Mouse (Mus musculus): Measurements from ENCODE around the gene 1810010H24Rik.
"Not testable (repeated sequence)": the region's sequence is repeated elsewhere in the genome, so short reads cannot be mapped to it uniquely, and the experiment has no call there.

Gene 1810010H24Rik

DNA sequence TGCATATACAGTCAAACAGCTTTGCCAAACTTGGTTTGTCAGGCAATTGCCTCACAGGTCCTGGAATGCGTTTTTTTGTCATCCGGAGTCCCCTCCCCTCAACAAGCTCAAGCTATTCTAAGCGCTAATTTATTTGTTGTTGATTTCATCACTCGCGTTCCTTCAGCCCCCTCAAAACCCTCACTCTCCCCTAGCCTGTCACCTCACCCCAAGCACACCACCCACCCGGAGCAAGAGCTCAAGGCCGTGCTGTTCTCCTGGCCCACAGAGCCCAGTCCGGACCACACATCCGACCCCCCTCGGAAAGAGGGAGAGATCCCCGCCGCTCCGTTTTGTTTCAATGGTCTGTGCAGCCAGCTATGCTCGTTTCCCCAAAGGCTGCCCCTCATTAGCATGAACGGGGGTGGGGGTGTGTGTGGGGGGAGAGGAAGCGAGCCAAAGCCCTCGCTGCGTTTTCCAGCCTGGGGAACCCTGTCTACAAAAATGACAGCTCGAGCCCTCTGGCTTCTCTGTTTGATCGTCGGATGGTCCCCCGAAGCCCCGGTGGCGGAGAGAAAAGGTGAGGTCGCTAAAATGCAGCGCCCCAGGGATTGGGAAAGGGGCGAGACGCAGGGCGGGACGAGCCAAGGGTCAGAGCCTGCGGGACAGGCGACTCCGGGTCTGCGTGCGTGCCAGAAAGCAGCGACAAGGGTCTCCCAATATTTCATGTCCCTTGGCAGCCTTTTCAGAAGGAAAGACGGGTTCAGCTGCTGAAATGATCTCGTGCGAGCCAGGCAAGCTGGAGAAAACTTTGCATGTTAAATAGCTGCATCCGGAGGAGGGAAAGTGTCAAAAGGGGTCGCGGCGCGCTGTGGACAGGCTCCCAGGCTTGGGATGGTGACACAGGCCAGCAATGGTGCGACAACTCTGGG is at the start of gene 1810010H24Rik:
1810010H24Rik (plus strand) TSS at position 271 of the 911 bp plus-strand sequence.
- in situ Hi-C loops (cut with MboI; ENCODE audit: low sequenced_read_pairs), result no loop called here

DNA sequence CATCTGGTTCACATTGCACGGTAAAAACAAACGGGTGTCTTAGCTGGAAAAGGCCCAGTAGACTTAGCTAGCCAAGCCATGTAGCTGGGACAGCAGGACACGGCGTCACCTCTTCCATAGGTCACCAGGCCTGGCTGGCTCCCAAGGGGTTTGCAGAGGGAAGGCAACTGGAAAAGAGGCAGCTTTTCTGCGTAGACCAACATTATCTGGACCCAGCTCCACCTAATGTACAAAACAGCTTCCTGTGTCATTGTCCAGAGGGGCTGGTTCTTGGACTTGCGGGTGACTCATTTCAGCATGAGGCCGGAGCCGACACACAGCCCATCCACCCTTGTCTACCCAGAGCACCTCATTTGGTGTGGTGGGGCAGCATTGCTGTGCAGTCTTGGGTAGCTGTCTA is 49.3 kb upstream of the 1810010H24Rik start:
- in situ Hi-C loops (cut with MboI; ENCODE audit: low sequenced_read_pairs), result loop anchor here (10.0 kb wide), 1 partner anchor 131 kb away; no protein-coding TSS in a partner anchor

DNA sequence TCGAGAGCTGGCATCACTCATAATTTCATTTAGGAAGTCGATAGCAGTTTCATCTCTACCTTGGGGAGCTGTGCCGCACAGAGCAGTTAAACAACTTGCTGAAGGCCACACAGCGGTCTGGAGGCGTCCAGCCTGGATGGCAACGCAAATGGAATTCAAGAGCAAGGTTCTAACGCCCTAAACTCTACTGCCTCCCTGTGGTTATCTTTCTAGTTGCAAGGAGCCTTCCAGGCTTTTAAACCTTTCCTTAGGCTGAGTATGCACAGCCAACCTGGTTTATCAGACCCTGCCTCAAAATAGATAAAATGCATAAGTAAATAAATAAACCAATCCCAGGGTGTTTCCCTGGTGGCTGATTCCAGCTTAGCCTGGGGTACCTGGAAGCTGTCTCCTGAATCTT is 45.0 kb upstream of the 1810010H24Rik start:
- in situ Hi-C loops (cut with MboI; ENCODE audit: low sequenced_read_pairs), result no loop called here

DNA sequence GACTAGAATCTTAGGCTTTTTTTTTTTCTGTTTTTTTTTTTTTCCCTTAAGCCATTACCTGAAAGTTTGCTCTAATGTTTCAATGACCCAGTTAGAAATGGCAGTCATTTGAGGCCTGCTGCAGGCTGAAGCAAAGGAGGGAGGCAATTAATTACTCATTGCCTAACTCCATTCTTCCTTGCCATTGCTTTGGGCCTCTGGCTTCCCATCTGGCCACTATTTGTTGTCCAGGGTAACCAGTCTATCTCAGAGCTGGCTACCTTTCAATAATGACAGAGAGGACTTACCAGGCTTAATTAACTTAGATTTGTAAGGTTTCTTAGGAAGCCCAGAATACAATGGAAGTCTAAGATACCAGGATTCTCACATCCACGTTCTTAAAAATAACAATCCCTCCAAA is 43.7 kb upstream of the 1810010H24Rik start:
- in situ Hi-C loops (cut with MboI; ENCODE audit: low sequenced_read_pairs), result no loop called here

DNA sequence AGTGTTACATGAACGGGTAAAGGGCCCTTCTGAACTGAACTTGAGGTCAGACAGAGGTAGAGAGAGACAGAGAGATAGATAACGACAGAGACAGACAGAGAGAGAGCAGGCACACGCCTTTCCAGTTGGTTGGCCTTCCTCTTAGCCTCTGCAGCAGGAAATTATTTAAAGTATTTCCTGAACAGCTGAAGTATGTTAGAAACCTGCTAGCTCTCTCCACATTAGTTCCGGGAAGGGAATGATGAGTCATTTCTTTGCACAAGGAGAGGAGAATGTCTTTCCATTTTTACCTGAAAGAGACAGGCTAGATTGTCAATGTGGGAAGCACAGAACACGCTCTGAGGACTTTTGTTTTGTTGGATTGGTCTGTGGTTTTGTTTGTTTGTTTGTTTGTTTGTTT is 43.1 kb upstream of the 1810010H24Rik start:
- in situ Hi-C loops (cut with MboI; ENCODE audit: low sequenced_read_pairs), result no loop called here

DNA sequence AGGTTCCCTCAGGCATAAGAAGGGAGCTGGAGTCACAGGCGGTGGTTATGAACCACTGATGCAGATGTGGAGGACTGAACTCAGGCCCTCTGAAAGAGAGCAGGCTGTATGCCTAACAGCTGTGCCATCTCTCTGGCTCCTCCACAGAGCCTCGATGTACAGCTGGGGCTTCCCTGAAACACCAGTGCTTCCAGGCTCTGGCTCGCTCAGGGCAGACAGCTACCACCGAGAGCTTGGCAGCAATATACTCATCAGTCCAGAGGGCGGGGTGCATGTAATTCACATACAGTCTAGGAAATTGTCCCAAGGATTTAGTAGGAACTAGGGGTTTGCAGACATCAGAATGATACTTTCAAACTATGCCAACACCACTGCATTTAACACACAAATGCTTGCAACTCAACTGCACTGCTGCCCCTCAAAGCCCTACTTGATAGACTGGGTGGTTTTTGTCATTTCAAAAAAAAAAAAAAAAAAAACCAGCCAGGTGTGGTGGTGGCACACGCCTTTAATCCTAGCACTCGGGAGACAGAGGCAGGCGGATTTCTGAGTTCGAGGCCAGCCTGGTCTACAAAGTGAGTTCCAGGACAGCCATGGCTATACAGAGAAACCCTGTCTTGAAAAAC is 39.4 kb upstream of the 1810010H24Rik start:
- in situ Hi-C loops (cut with MboI; ENCODE audit: low sequenced_read_pairs), result not testable (repeated sequence)

DNA sequence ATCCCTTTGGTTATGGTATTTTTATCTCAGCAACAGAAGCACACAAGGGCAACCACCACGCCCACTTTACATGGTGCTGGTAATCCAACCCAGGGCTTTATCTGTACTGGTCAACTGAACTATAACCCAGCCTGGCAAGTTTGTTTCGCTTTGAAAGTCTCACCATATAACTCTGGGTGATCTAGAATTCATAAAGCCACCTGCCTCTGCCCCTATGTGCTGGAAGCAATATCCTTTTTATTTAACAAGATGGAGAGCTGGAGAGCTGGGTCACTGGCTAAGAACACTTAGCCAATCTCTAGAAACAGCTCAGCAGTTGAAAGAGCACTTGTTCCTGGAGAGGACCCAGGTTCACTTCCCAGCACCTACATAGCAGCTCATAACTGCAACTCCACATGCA is 38.1 kb upstream of the 1810010H24Rik start:
- in situ Hi-C loops (cut with MboI; ENCODE audit: low sequenced_read_pairs), result no loop called here

DNA sequence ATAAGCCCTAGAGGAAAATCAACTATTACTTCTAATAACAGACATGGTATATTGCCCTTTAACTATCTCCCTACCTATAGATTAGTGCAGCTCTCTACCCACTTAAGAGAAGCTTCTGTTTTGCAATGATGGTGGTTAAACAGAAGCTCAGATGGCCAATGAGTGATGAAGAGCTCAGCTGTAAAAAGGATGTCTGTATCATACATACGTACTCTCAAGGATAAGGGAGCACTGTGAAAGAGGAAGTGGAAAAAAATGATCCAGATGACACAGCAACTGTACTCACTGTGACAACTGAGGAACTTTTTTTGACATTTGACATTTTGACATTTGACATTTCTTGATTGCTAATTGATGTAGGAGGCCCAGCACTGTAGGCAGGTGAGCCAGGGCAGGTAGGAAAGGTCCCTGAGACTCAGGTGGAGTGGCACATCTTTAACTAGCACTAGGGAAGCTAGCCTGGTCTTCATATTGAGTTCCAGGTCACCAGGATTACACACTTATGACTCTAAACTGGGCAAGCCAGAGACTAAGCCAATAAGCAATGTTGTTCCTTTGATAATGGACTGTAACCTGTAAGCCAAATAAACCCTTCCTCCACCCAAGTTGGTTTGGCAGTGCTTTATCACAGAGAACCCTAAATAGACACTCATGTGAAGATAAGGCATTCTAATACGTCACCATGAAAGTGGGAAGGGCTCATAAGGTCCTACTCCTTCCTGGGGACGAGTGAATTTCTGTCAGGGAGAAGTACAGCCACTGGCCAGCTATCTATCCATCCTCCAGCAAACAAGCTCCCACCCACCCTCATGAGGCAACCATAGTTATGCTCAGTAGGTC is 31.0 kb upstream of the 1810010H24Rik start:
- in situ Hi-C loops (cut with MboI; ENCODE audit: low sequenced_read_pairs), result no loop called here

DNA sequence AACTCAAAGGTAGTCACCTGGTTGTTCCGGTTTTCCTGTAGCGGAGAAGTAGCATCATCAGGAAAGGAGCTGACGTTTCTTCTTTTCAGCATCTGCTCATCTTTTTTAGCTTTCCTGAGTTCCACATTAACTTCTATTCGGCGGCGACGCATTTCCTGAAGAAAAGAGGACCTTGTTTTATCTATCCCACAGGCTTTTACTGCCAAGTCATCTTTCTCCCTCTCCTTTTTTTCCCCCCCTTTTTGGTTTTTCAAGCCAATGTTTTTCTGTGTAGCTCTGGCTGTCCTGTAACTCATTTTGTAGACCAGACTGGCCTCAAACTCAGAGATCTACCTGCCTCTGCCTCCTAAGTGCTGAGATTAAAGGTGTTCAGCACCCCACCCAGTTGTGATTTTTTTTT is 29.0 kb upstream of the 1810010H24Rik start:
- in situ Hi-C loops (cut with MboI; ENCODE audit: low sequenced_read_pairs), result not testable (repeated sequence)

DNA sequence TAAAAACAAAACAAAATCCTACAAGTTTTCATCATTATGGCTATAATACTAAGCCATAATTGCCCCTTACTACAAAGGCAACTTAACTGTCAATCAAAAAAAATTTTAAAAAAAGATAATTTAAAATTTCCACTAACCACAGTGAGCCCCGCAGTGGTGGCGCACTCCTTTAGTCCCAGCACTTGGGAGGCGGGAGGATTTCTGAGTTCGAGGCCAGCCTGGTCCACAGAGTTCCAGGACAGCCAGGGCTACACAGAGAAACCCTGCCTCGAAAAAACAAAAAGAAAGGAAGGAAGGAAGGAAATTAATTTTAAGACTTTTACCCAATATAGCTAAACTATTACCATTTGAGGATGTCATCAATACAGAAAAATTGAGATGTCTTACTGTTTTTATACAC is 27.5 kb upstream of the 1810010H24Rik start:
- in situ Hi-C loops (cut with MboI; ENCODE audit: low sequenced_read_pairs), result no loop called here

DNA sequence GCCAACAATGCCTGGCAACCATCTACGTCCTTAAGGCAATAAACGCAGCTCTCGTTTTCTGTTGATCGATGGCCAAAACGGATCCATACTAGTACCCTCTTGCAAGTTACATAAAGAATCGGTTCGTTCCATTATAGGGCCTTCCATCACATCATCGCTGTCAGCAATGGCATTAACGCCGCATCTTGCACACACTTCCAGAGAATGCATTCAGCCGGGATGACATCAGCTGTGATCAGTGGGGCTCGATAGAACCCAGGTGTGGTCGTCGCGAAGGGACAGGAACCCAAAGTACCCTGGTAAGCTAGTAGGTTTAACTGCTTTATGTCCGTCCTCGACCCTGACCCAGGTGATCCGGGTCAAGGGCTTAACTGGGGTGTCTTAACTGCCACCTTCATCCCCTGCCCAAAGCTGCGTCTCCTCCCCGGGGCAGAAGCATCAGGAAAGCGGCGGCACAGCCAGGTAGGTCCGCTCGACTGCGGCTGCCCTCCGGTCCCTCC is 26.8 kb upstream of the 1810010H24Rik start:
- in situ Hi-C loops (cut with MboI; ENCODE audit: low sequenced_read_pairs), result no loop called here

DNA sequence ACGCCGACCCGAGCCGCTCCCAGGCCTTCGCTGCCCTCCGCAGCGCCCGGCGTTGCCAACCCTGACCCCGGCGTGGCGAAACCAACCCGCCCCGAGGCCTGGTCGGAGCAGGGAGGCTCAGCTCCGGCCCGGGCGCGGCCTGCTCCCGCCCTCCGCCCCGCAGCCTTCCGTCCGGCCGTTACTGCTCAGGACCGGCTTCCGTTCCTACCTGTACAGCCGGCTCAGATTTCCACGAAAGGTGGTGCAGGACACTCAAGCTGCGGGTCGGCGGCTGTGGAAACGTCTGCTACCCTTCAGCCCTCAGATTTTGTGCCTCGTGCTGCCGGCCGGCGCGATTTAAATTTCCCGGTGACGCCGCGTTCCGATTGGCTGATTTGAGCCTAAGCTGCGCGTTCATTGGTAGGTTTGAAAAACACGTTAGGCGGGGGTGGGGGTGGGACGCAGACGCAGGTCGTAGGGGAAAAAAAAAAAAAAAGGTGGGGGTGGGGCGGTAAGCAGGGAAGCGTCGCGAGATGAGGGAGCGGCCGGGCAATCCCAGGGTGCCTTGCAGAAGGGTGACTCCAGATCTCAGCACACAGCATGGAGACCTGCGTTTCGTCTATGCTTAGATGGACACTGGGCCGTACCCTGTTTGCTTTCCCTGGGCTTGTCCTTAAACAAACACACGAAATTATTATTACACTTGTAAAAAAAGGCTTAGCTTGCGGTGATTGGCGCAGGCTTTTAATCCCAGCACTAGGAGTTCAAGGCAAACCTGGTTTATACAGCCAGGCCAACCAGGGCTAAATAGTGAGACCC is 26.1 kb upstream of the 1810010H24Rik start, which contains the start of gene Kpna2:
Kpna2 (minus strand) TSS at position 391 of the 798 bp plus-strand sequence.
- in situ Hi-C loops (cut with MboI; ENCODE audit: low sequenced_read_pairs), result no loop called here

DNA sequence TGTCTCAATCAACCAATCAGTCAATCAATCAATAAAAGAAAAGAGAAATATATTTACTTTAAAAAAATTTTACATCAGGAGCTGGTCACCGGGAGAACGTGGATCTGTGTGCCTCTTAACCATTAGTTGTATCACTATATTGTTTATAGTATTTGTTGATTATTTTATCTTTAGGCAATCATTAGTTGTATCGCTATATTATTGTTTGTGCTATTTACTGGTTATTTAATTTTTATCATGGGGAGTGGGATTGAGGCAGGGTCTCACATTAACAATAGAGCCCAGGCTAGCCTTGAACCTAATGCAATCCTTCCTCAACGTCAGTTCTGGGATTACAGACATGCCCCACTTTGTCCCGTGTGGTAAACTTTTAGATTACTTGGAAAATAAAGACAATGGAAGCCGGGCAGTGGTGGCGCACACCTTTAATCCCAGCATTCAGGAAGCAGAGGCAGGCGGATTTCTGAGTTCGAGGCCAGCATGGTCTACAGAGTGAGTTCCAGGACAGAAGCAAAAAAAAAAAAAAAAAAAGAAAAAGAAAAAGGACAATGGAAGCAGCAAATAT is 25.4 kb upstream of the 1810010H24Rik start:
- in situ Hi-C loops (cut with MboI; ENCODE audit: low sequenced_read_pairs), result no loop called here

DNA sequence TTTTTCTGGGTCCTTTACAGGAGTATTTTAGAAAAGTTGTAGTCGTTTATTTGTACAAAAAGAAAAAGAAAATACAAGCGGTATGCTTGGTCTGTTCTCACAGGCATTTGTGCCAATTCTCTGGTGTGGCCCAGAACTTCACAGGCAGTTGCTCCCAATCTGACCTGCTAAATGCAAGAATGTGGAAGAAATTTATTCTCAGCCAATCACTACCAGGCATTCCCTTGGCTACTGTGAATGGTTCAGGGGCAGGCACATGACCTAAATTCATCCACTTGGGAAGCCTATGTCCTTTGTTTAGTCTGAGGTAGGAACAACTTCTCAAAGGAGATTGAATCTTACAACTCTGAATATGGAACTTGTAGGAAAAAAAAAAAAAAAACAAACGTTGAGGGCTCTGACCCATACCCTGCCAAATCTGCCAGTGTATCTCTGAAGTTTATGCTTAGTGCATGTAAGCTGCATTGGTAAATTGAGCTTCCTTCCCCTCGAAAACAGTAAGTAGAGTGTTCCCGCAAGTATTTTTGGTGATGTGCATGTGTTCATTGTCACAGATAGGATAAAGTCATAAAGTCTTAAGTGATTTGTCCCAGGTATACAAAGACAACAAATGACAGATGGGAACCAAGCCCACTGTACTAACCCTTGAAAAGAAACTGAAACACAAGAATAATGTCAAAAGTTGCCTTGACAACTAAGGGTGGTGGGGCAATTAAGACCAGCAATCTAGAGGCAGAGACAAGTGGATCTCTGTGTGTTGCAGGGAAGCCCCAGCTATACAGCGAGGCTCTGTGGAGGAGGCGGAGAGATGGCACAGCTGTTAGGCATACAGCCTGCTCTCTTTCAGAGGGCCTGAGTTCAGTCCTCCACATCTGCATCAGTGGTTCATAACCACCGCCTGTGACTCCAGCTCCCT is 23.5 kb upstream of the 1810010H24Rik start:
- in situ Hi-C loops (cut with MboI; ENCODE audit: low sequenced_read_pairs), result no loop called here

DNA sequence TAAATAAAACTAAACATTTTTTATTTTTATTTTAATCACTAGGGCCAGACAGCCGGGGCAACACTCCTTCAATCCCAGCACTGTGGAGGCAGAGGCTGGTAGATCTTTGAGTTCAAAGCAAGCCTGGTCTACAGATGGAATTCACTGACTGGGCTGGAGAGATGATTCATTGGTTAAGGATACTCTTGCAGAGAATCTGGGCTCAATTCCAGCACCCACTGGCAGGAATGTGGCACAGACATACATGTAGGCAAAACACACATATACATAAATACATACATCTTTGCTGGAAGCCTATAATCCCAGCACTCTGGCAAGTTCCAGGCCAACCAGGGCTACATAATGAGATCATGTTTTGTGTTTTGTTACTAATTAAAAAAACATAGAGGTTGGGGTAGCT is 19.9 kb upstream of the 1810010H24Rik start:
- in situ Hi-C loops (cut with MboI; ENCODE audit: low sequenced_read_pairs), result no loop called here

DNA sequence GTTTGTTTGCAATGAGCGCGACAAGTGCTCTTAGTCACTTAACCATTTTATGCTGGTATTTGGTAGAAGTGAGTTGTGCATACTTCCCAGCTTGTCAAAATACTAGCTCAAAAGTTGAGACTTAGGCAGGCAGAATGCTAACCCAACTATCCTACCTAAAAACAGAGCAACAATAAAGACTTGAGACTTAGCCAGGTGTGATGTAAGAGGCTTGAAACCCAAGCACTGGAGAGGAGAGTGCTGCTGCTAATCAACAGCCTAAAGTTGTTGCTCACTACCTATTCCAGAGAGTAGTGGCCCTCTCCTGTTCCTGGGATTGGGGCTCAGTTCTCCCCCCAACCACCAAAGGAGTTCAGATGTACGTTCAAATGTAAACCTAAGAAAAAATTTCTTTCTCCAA is 15.0 kb upstream of the 1810010H24Rik start:
- in situ Hi-C loops (cut with MboI; ENCODE audit: low sequenced_read_pairs), result no loop called here

DNA sequence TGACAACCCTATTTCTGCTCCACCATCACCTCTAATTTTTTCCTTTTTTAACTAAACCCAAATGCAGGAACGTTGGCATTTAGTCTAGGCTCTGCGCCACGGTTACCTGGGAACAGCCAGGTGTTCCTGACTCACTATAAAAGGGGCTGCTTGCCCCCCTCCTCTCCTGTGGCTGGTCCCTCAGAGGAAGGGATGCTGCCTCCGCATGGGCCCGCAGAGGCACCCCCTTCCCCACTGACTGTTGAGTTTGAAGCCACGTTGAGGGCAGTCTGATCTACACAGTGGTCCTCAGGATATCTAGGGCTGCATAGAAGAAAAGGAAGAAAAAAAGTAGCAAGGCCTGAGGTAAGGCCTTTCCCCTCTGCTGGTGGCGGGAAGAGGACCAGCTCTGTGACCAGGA is 14.3 kb upstream of the 1810010H24Rik start:
- in situ Hi-C loops (cut with MboI; ENCODE audit: low sequenced_read_pairs), result no loop called here

DNA sequence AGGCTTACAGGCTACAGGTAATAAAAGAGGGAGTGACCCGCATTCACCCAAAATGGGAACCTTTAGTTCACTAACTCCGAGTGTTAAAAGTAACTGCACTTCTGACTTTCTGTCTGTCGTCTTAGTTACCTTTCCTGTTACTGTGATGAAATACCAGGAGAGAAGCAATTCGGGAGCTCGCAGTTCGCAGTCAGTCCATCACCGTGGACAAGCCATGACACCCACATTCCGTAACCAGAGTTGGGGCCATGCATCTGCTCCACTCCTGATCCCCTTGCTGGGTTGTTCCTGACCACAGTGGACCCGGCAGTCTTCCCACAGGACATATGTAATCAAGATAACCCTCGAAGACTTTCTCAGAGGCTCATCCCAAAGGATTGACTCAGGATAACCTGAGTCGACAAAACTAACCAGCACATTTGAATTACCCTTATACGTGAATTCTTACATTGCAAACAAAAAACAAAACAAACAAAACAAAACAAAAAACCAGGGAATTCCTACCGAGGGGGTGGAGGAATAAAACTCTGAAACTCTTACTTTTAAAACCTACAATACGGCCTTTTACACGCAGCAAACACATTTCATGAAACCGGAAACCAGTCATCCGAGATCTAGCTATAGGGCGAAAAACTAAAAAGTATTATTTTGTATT is 13.7 kb upstream of the 1810010H24Rik start:
- in situ Hi-C loops (cut with MboI; ENCODE audit: low sequenced_read_pairs), result no loop called here

Data from CH12F3 (cell line).